27 mouse cellular contexts compared by ENCODE assay signal in genomic region chr5:110794363-110794762, GRCm38 (mm10). TPM values are rescaled to one million over a fixed set of nuclear protein-coding genes. Genes with fewer than 3 reads are reported as not detected.
A peak's percentile ranks its signal among the peaks of the same experiment; 100 is the strongest.
DNase-seq lines count a peak whose midpoint lies in the region; ATAC-seq lines count a peak whose summit lies in the region.
"Had no signal": no experiment of that assay in that cellular context is flagged by ENCODE, and none has a peak within 500 bp of the region (broad histone marks: within the 10 kb centered on the region; RNA-seq: fewer than 3 reads in every experiment).

No protein-coding gene starts in this region.

- H3K9me3 ChIP-seq in midbrain, embryonic 11.5 days (ENCODE audit: control insufficient read depth, low read length), result no peaks in the 10 kb centered on the region
- H3K9me3 ChIP-seq in midbrain, embryonic 16.5 days (replicated peaks; ENCODE audit: control insufficient read depth, low read length, poor library complexity, severe bottlenecking), result no peaks in the 10 kb centered on the region
- H3K9me3 ChIP-seq in heart, embryonic 12.5 days (replicated peaks), result no peaks in the 10 kb centered on the region
- H3K9me3 ChIP-seq: embryonic facial prominence, embryonic 12.5 days; heart, embryonic 10.5 days; hindbrain, embryonic 13.5 days; limb, embryonic 12.5 days; liver, embryonic 12.5 days; midbrain, embryonic 12.5 days; neural tube, embryonic 13.5 days had no signal

- H3K4me2 ChIP-seq in midbrain, embryonic 11.5 days, result no peak overlapping the region
- no peak overlapping the region for H3K4me2 ChIP-seq in midbrain, embryonic 16.5 days (ENCODE audit: low read length)
- H3K4me2 ChIP-seq in heart, embryonic 12.5 days, result no peak overlapping the region
- H3K4me2 ChIP-seq: embryonic facial prominence, embryonic 12.5 days; hindbrain, embryonic 13.5 days; limb, embryonic 12.5 days; liver, embryonic 12.5 days; midbrain, embryonic 12.5 days; neural tube, embryonic 13.5 days had no signal

- WGBS in midbrain, embryonic 11.5 days, result 97% methylated on average over 7 of the region's 7 CpGs
- 93% methylated on average over 7 of the region's 7 CpGs for WGBS in midbrain, embryonic 16.5 days
- WGBS in heart, embryonic 12.5 days, result 93% methylated on average over 7 of the region's 7 CpGs

- no peak overlapping the region for H3K4me3 ChIP-seq in midbrain, embryonic 11.5 days (ENCODE audit: low read depth, low read length)
- H3K4me3 ChIP-seq in midbrain, embryonic 16.5 days (ENCODE audit: low read depth, low read length), result no peak overlapping the region
- no peak overlapping the region for H3K4me3 ChIP-seq in heart, embryonic 12.5 days
- H3K4me3 ChIP-seq: embryonic facial prominence, embryonic 12.5 days; heart, embryonic 10.5 days; hindbrain, embryonic 13.5 days; limb, embryonic 12.5 days; liver, embryonic 12.5 days; midbrain, embryonic 12.5 days; neural tube, embryonic 13.5 days had no signal

- H3K4me1 ChIP-seq in midbrain, embryonic 11.5 days (ENCODE audit: control insufficient read depth, insufficient read depth, low read length), result no peaks in the 10 kb centered on the region
- H3K4me1 ChIP-seq in midbrain, embryonic 16.5 days (ENCODE audit: control insufficient read depth, insufficient read depth, low read length), result no peaks in the 10 kb centered on the region
- peaks cover 13% of the 10 kb centered on the region for H3K4me1 ChIP-seq in heart, embryonic 12.5 days (replicated peaks)
- H3K4me1 ChIP-seq: embryonic facial prominence, embryonic 12.5 days; limb, embryonic 12.5 days; midbrain, embryonic 12.5 days; neural tube, embryonic 13.5 days had no signal

- peak; percentile 47 for DNase-seq in gastrocnemius, postnatal 14 days
- DNase-seq in gastrocnemius, postnatal 4 days (ENCODE audit: low spot score in 2 of 2), result no peak
- peak; percentile 53 for DNase-seq in midbrain, embryonic 11.5 days (ENCODE audit: low spot score, missing footprints)
- peak; percentile 64 for DNase-seq in kidney, postnatal 14 days
- DNase-seq: adrenal gland, adult 2 months; adrenal gland, postnatal 36 days; B cell, adult 2 months; cerebellum, adult 2 months; embryo, embryonic 11 days; heart, adult 11 months; heart, postnatal 36 days; liver, postnatal 0 days; lung, postnatal 36 days; thymus, adult 2 months; thymus, postnatal 4 days had no signal

- H3K27me3 ChIP-seq in midbrain, embryonic 11.5 days (ENCODE audit: control insufficient read depth, insufficient read depth, low read length), result no peaks in the 10 kb centered on the region
- H3K27me3 ChIP-seq in midbrain, embryonic 16.5 days (ENCODE audit: control insufficient read depth, insufficient read depth, low read depth, low read length), result no peaks in the 10 kb centered on the region
- no peaks in the 10 kb centered on the region for H3K27me3 ChIP-seq in heart, embryonic 12.5 days (replicated peaks)
- H3K27me3 ChIP-seq: embryonic facial prominence, embryonic 12.5 days; hindbrain, embryonic 13.5 days; limb, embryonic 12.5 days; liver, embryonic 12.5 days; midbrain, embryonic 12.5 days; neural tube, embryonic 13.5 days had no signal

- no peak overlapping the region for H3K9ac ChIP-seq in midbrain, embryonic 11.5 days (ENCODE audit: low read length)
- no peak overlapping the region for H3K9ac ChIP-seq in midbrain, embryonic 16.5 days (ENCODE audit: low read depth, low read length)
- no peak overlapping the region for H3K9ac ChIP-seq in heart, embryonic 12.5 days
- H3K9ac ChIP-seq: embryonic facial prominence, embryonic 12.5 days; hindbrain, embryonic 13.5 days; limb, embryonic 12.5 days; liver, embryonic 12.5 days; liver, postnatal 0 days; midbrain, embryonic 12.5 days; neural tube, embryonic 13.5 days had no signal

- no peak overlapping the region for H3K27ac ChIP-seq in midbrain, embryonic 11.5 days (ENCODE audit: low read depth, low read length)
- H3K27ac ChIP-seq in midbrain, embryonic 16.5 days (ENCODE audit: low read length), result no peak overlapping the region
- H3K27ac ChIP-seq in heart, embryonic 12.5 days (ENCODE audit: poor library complexity, severe bottlenecking), result no peak overlapping the region
- H3K27ac ChIP-seq: embryonic facial prominence, embryonic 12.5 days; heart, embryonic 10.5 days; hindbrain, embryonic 13.5 days; limb, embryonic 12.5 days; liver, embryonic 12.5 days; midbrain, embryonic 12.5 days; neural tube, embryonic 13.5 days had no signal

- intact Hi-C loops in gastrocnemius, postnatal 14 days (cut with DNase I; ENCODE audit: low total_unique reads), result no loop called here

- no peak for ATAC-seq in midbrain, embryonic 11.5 days (ENCODE audit: low FRiP score)
- ATAC-seq in midbrain, embryonic 16.5 days, result no peak
- no peak for ATAC-seq in heart, embryonic 12.5 days (ENCODE audit: insufficient number of reproducible peaks, low FRiP score)
- ATAC-seq: activated CD4-positive, CD25-positive, alpha-beta regulatory T cell, adult 4 months; forebrain, embryonic 14.5 days; intestine, postnatal 0 days; liver, embryonic 12.5 days; liver, postnatal 0 days had no signal

- peaks cover 60% of the 10 kb centered on the region for H3K36me3 ChIP-seq in midbrain, embryonic 11.5 days (ENCODE audit: control insufficient read depth, insufficient read depth, low read length)
- H3K36me3 ChIP-seq in midbrain, embryonic 16.5 days (ENCODE audit: control insufficient read depth, insufficient read depth, low read length), result peaks cover 77% of the 10 kb centered on the region
- peaks cover 99% of the 10 kb centered on the region for H3K36me3 ChIP-seq in heart, embryonic 12.5 days

RNA-seq across cellular contexts. Expression of gene Pus1, which starts 13.9 kb away (rescaled TPM):
- 10 to 100 TPM; 12.1 to 15.6 TPM for total RNA-seq in gastrocnemius, postnatal 14 days (2021)
- total RNA-seq in gastrocnemius, postnatal 4 days (2021), result 10 to 100 TPM; 17.1 to 19.4 TPM
- 14.9 and 16.5 TPM in 2 replicates for polyA plus RNA-seq in midbrain, embryonic 11.5 days (2014; fragmentation: Nextera tagmentation; extraction: Ambion mirVana)
- polyA plus RNA-seq in midbrain, embryonic 16.5 days (2015; fragmentation: Nextera tagmentation; extraction: Ambion mirVana), result 18.2 and 18.6 TPM in 2 replicates
- 33.8 and 37.8 TPM in 2 replicates for polyA plus RNA-seq in heart, embryonic 12.5 days (2016; fragmentation: Nextera tagmentation; extraction: Ambion mirVana)

RNA-seq across cellular contexts. Expression of gene Ulk1, which starts 15.5 kb away (rescaled TPM):
- 10 to 100 TPM; 26.0 to 37.2 TPM for total RNA-seq in gastrocnemius, postnatal 14 days (2021)
- total RNA-seq in gastrocnemius, postnatal 4 days (2021), result 10 to 100 TPM; 34.5 to 34.7 TPM
- 28.1 and 36.1 TPM in 2 replicates for polyA plus RNA-seq in midbrain, embryonic 11.5 days (2014; fragmentation: Nextera tagmentation; extraction: Ambion mirVana)
- polyA plus RNA-seq in midbrain, embryonic 16.5 days (2015; fragmentation: Nextera tagmentation; extraction: Ambion mirVana), result 29.9 and 31.5 TPM in 2 replicates
- polyA plus RNA-seq in heart, embryonic 12.5 days (2016; fragmentation: Nextera tagmentation; extraction: Ambion mirVana), result 17.4 TPM in 2 replicates

RNA-seq across cellular contexts. Expression of gene Ep400, which starts 23.8 kb away (rescaled TPM):
- 10 to 100 TPM; 29.4 to 34.3 TPM for total RNA-seq in gastrocnemius, postnatal 14 days (2021)
- total RNA-seq in gastrocnemius, postnatal 4 days (2021), result 10 to 100 TPM; 68.4 to 78.0 TPM
- 40.0 and 40.2 TPM in 2 replicates for polyA plus RNA-seq in midbrain, embryonic 11.5 days (2014; fragmentation: Nextera tagmentation; extraction: Ambion mirVana)
- 51.6 and 52.6 TPM in 2 replicates for polyA plus RNA-seq in midbrain, embryonic 16.5 days (2015; fragmentation: Nextera tagmentation; extraction: Ambion mirVana)
- 32.1 and 32.7 TPM in 2 replicates for polyA plus RNA-seq in heart, embryonic 12.5 days (2016; fragmentation: Nextera tagmentation; extraction: Ambion mirVana)

RNA-seq across cellular contexts. Expression of gene Hscb, which starts 45.2 kb away (rescaled TPM):
- total RNA-seq in gastrocnemius, postnatal 14 days (2021), result 10 to 100 TPM; 10.1 to 10.5 TPM
- total RNA-seq in gastrocnemius, postnatal 4 days (2021), result 10 to 100 TPM; 13.0 to 14.1 TPM
- polyA plus RNA-seq in midbrain, embryonic 11.5 days (2014; fragmentation: Nextera tagmentation; extraction: Ambion mirVana), result 21.0 and 25.0 TPM in 2 replicates
- polyA plus RNA-seq in midbrain, embryonic 16.5 days (2015; fragmentation: Nextera tagmentation; extraction: Ambion mirVana), result 7.7 and 8.7 TPM in 2 replicates
- 32.3 and 33.4 TPM in 2 replicates for polyA plus RNA-seq in heart, embryonic 12.5 days (2016; fragmentation: Nextera tagmentation; extraction: Ambion mirVana)

RNA-seq across cellular contexts. Expression of gene Chek2, which starts 45.4 kb away (rescaled TPM):
- total RNA-seq in gastrocnemius, postnatal 14 days (2021), result 1 to 10 TPM; 2.1 to 2.4 TPM
- total RNA-seq in gastrocnemius, postnatal 4 days (2021), result 1 to 10 TPM; 4.8 to 5.8 TPM
- 26.8 and 28.5 TPM in 2 replicates for polyA plus RNA-seq in midbrain, embryonic 11.5 days (2014; fragmentation: Nextera tagmentation; extraction: Ambion mirVana)
- polyA plus RNA-seq in midbrain, embryonic 16.5 days (2015; fragmentation: Nextera tagmentation; extraction: Ambion mirVana), result 4.4 and 4.5 TPM in 2 replicates
- polyA plus RNA-seq in heart, embryonic 12.5 days (2016; fragmentation: Nextera tagmentation; extraction: Ambion mirVana), result 18.4 and 19.4 TPM in 2 replicates

Comparison
In these comparisons a context has a peak if more than half of its experiments do, and no peak if none do; other contexts are left out.
1. DNase-seq: peak in gastrocnemius, postnatal 14 days (single experiment), midbrain, embryonic 11.5 days (single experiment) and kidney, postnatal 14 days (single experiment); none in gastrocnemius, postnatal 4 days (0 of 2).